Mouse (Mus musculus) stomach, embryonic 15.5 days (tissue): ENCODE data around the gene Adamtsl1. TPM values are rescaled to one million over a fixed set of nuclear protein-coding genes. Genes with fewer than 3 reads are reported as not detected.
A peak's percentile ranks its signal among the peaks of the same experiment; 100 is the strongest.

Experiments
- ATAC-seq: fragments of 200-750 bp; cut with Nextera tagmentation; 2 replicates; pipeline ENCODE4 v1.8.0; 2017; ENCODE audit warnings: low read depth, moderate number of reproducible peaks, moderate TSS enrichment; ENCODE audit not compliant: insufficient read depth, low FRiP score
- H3K27ac ChIP-seq: fragments of 300-500 bp; sonication (generic); 2 replicates; pipeline ENCODE4 v1.5.1; 2015; ENCODE audit warnings: mild to moderate bottlenecking, inconsistent platforms
- H3K27me3 ChIP-seq: fragments of 300-500 bp; sonication (generic); replicated peaks from 2 replicates; pipeline ENCODE4 v1.6.1; 2015; ENCODE audit warnings: inconsistent platforms
- H3K36me3 ChIP-seq: fragments of 300-500 bp; sonication (generic); 2 replicates; pipeline ENCODE4 v1.6.1; 2015; ENCODE audit warnings: inconsistent platforms
- H3K4me1 ChIP-seq: fragments of 300-500 bp; sonication (generic); 2 replicates; pipeline ENCODE4 v1.6.1; 2015; ENCODE audit warnings: inconsistent platforms
- H3K4me2 ChIP-seq: fragments of 300-500 bp; sonication (generic); 2 replicates; pipeline ENCODE4 v1.6.1; 2015; ENCODE audit warnings: mild to moderate bottlenecking, inconsistent platforms
- H3K4me3 ChIP-seq: fragments of 300-500 bp; sonication (generic); replicated peaks from 2 replicates; pipeline ENCODE4 v1.5.1; 2015; ENCODE audit warnings: inconsistent platforms
- H3K9ac ChIP-seq: fragments of 300-500 bp; sonication (generic); 2 replicates; pipeline ENCODE4 v1.6.1; 2015; ENCODE audit warnings: inconsistent platforms
- H3K9me3 ChIP-seq: fragments of 300-500 bp; sonication (generic); 2 replicates; pipeline ENCODE4 v1.6.1; 2016; ENCODE audit warnings: inconsistent platforms
- WGBS: fragments of 180-500 bp; shearing (Covaris S2); methylation state at CpG from one replicate; pipeline ENCODE4 v1.1.7; 2015; 5-methylcytosine and 5-hydroxymethylcytosine counted together
- polyA plus RNA-seq: library from polyadenylated mRNA; unstranded; fragments of >200 nt; fragmentation: Nextera tagmentation; extraction: Ambion mirVana; gene quantifications from 2 replicates; pipeline ENCODE4 v1.2.1, GENCODE M21; 2015

The Adamtsl1 gene
- polyA plus RNA-seq, 1 experiment from 2014 or later, result 17.8 TPM

DNA sequence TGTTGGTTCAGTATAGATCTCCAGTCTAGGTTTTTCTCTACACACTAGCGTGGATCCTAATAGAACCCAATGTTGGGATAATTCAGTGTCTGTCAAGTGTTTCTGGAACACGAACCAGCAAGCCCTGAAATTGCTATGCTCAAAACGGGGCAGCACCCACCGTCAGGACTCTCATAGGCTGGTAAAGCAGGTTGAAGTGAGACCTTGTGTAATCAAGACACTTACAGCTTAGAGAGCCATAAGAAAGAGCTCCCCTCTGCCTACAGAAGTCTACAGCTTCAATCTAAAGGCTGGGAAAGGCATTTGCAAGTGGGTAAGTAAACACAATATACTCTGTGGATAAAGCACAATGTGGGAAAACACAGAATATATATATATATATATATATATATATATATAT lies 367.3 kb downstream of the Adamtsl1 start:
- no peaks in the 10 kb centered on the region for H3K4me1 ChIP-seq
- no peaks in the 10 kb centered on the region for H3K36me3 ChIP-seq
- no peak overlapping the region for H3K4me3 ChIP-seq
- no peak overlapping the region for H3K4me2 ChIP-seq
- H3K27ac ChIP-seq, result no peak overlapping the region
- H3K9ac ChIP-seq, result no peak overlapping the region
- H3K27me3 ChIP-seq, result no peaks in the 10 kb centered on the region
- H3K9me3 ChIP-seq, result no peaks in the 10 kb centered on the region
- 88% methylated on average over 4 of the region's 4 CpGs for WGBS
- no peak for ATAC-seq

- H3K9ac ChIP-seq, result no peak overlapping the region
- no peaks in the 10 kb centered on the region for H3K4me1 ChIP-seq
- no peak overlapping the region for H3K27ac ChIP-seq
- no peak overlapping the region for H3K4me2 ChIP-seq
- no peaks in the 10 kb centered on the region for H3K9me3 ChIP-seq
- 54% methylated on average over 4 of the region's 4 CpGs for WGBS
- no peaks in the 10 kb centered on the region for H3K27me3 ChIP-seq
- no peak for ATAC-seq
- no peak overlapping the region for H3K4me3 ChIP-seq
- H3K36me3 ChIP-seq, result no peaks in the 10 kb centered on the region
These were observed 370.1 kb downstream of the Adamtsl1 start for GRCm38 (mm10) chr4:85884031-85884430.

DNA sequence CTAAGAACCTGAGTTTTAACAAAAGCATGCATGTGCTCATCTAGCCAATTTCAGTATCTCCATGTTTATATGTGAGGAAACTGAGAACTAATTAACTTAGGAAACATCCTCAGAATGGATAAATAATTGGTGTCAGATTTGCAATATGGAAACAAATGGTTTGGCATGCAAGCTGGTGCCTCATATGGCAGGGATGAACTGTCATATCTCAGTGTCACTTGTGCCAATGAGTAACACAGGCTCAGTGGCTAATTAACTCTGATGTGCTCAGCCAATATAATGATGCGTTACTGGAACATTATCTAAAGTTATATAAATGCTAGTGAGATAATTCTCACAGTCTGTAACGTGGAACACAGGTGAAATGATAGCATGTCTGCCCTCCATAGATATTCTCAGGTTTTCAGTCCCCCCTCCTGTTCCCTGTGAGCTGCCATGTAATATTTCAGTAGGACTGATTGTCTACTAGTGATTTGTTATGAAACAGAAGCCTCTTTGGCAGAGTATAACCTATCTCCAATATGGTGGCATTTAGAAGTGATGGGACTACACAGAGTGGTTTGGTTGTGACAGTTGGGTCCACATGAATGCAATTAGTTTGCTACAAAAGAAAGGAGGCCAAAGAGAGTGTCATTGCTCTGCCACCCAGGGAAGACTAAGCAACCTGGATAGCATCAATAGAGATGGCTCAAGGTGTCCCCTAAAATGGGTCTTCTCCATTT lies 376.1 kb downstream of the Adamtsl1 start:
- no peak overlapping the region for H3K9ac ChIP-seq
- H3K9me3 ChIP-seq, result no peaks in the 10 kb centered on the region
- H3K4me1 ChIP-seq, result no peaks in the 10 kb centered on the region
- WGBS, result 76% methylated on average over 2 of the region's 2 CpGs
- no peaks in the 10 kb centered on the region for H3K36me3 ChIP-seq
- H3K27ac ChIP-seq, result no peak overlapping the region
- no peak overlapping the region for H3K4me3 ChIP-seq
- H3K27me3 ChIP-seq, result no peaks in the 10 kb centered on the region
- ATAC-seq, result no peak
- no peak overlapping the region for H3K4me2 ChIP-seq

DNA sequence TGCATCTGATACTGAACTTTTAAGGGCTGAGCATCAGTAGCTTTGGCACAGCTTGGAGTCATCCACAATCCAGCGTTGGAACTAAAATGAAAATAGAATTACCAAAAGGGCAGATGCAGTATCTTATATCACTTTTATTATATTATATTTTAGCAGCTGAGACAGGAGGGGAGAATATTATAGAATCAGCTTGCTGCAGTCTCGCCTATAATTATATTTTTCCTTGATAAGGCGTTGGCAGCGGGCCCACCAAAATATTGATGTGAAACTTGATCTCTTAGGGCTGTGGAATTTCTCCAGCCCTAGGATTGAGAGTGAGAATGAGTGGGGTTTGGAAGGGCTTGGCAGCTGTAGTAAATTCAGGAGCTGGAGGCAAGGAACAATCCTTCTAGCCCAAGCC lies 387.3 kb downstream of the Adamtsl1 start:
- 48% methylated on average over 4 of the region's 4 CpGs for WGBS

DNA sequence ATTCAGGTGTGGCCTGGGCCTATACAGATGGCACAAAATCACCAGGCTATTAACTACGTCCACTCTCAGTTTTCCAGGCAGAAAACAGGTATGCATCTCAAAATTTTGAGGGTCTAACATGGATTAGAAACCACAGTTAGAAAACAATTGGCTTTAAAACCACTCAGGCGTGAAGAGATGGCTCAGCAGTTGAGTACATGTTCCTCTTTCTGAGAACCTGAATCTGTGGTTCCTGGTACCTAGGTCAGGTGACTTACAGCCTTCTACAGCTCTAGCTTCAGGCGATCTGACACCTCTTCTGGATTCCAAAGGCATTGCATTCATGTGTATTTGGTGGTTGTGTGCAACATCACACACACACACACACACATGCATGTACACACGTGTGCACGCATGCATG lies 390.2 kb downstream of the Adamtsl1 start:
- no peaks in the 10 kb centered on the region for H3K36me3 ChIP-seq
- no peak overlapping the region for H3K27ac ChIP-seq
- no peak overlapping the region for H3K4me2 ChIP-seq
- no peak overlapping the region for H3K9ac ChIP-seq
- 88% methylated on average over 5 of the region's 5 CpGs for whole genome bisulfite sequencing
- no peaks in the 10 kb centered on the region for H3K27me3 ChIP-seq
- no peak for ATAC-seq
- no peaks in the 10 kb centered on the region for H3K9me3 ChIP-seq
- no peak overlapping the region for H3K4me3 ChIP-seq
- H3K4me1 ChIP-seq, result no peaks in the 10 kb centered on the region; the same call in 1 of the 2 replicates

More for the DNA sequence above, 387.3 kb downstream of the Adamtsl1 start:
- Histone ChIP-seq H3K9me3 (no peaks in the 10 kb centered on the region), H3K4me1 (no peaks in the 10 kb centered on the region; the same call in 1 of the 2 replicates), H3K27me3 (no peaks in the 10 kb centered on the region), H3K36me3 (no peaks in the 10 kb centered on the region), H3K4me2 (no peak overlapping the region), H3K27ac (no peak overlapping the region), H3K9ac (no peak overlapping the region), H3K4me3 (no peak overlapping the region)
- no peak for ATAC-seq

DNA sequence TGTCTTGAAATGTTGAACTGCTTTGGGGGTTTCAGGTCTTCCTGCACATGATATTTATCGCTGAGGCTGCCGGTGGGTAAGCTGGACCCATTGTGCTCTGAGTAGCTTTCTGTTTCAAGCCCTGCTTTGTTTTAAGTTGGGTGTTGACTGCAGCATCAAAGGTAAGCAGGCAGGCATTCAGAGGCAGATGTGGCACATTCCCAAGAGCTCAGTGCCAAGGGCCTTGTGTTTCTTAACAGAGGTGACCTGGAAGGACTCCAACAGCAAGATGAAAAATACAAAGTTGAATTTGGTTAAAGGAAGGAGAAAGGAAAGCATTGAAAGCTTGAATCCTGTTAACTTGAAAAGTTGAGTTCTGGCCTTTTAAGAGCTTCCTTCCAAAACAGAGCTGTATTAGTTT lies 402.1 kb downstream of the Adamtsl1 start:
- Histone ChIP-seq H3K4me2 (no peak overlapping the region), H3K9ac (no peak overlapping the region), H3K4me3 (no peak overlapping the region), H3K27me3 (no peaks in the 10 kb centered on the region), H3K4me1 (no peaks in the 10 kb centered on the region), H3K27ac (peak overlapping the region; percentile 12; the same call in 1 of the 2 replicates), H3K9me3 (no peaks in the 10 kb centered on the region), H3K36me3 (no peaks in the 10 kb centered on the region)
- no peak for ATAC-seq
- 42% methylated on average over 2 of the region's 2 CpGs for WGBS

- no peaks in the 10 kb centered on the region for H3K27me3 ChIP-seq
- no peak overlapping the region for H3K27ac ChIP-seq
- 74% methylated on average over 4 of the region's 4 CpGs for whole genome bisulfite sequencing
- H3K4me1 ChIP-seq, result no peaks in the 10 kb centered on the region
- no peak for ATAC-seq
- H3K36me3 ChIP-seq, result no peaks in the 10 kb centered on the region
- H3K4me2 ChIP-seq, result no peak overlapping the region
- no peak overlapping the region for H3K9ac ChIP-seq
- no peaks in the 10 kb centered on the region for H3K9me3 ChIP-seq
- H3K4me3 ChIP-seq, result no peak overlapping the region
These were observed 404.4 kb downstream of the Adamtsl1 start for GRCm38 (mm10) chr4:85918366-85918765.

DNA sequence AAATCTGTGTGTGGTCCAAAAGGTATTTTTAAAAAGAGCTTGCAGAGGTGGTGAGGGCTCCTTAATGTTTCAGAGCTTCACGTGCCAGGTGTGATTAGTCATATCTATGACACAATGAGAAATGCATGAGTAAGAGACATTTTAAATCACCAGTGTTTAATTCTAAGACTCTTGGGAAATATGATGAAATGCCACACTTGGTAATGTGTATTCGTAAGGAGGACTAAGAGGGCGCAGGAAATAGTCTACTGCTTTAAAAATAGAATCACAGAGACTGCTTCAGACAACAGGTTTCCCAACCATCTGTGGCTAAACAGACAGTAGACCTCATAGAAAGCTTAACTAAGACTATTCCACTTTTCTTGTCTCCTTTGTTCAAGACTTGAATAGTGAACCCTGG lies 406.5 kb downstream of the Adamtsl1 start:
- H3K36me3 ChIP-seq, result no peaks in the 10 kb centered on the region
- no peaks in the 10 kb centered on the region for H3K4me1 ChIP-seq
- H3K4me2 ChIP-seq, result no peak overlapping the region
- no peaks in the 10 kb centered on the region for H3K27me3 ChIP-seq
- H3K9me3 ChIP-seq, result no peaks in the 10 kb centered on the region
- no peak overlapping the region for H3K27ac ChIP-seq
- ATAC-seq, result no peak
- no peak overlapping the region for H3K9ac ChIP-seq
- H3K4me3 ChIP-seq, result no peak overlapping the region
- 43% methylated on average over 3 of the region's 3 CpGs for WGBS

DNA sequence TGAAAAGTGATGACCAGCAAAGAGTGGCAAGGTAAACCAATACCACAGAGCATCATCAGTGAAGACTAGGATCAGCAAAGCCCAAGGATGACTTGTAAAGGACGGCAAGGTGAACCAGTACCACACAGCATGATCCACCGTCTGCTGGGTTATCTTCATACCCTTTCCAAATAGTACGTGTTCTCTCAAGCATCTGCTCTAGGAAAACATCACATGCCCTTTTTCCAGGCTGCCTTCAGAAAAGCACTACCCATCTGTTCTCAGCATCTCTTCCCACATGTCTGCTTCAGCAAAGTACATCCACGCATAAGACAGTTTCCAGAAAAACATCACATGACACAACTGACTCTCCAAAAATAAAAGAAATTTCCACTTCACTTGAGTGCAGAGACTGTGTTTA lies 408.8 kb downstream of the Adamtsl1 start:
- Histone ChIP-seq H3K9me3 (no peaks in the 10 kb centered on the region), H3K27ac (no peak overlapping the region), H3K27me3 (no peaks in the 10 kb centered on the region), H3K4me1 (no peaks in the 10 kb centered on the region), H3K4me3 (no peak overlapping the region), H3K4me2 (no peak overlapping the region), H3K36me3 (no peaks in the 10 kb centered on the region), H3K9ac (no peak overlapping the region)
- 92% methylated on average over 4 of the region's 4 CpGs for WGBS
- no peak for ATAC-seq

DNA sequence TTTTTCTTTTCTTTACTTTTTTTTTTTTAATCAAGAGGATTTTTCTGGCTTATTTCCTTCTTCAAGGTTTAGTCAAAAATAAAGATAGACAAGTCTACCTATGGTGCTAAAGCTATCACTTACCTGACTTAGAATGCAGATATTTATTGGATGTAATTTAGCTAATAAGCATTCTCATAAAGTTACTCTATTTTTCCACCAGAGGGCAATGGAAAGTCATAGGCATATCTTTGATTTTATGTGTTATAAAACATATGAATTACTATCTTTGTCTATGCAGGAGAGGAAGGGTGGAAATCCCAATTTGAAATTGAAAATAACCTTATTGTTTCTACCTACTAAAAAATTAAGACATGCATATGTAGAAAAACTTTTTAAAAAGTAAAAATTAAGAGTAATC lies 418.2 kb downstream of the Adamtsl1 start:
- no peak for ATAC-seq
- no peaks in the 10 kb centered on the region for H3K27me3 ChIP-seq
- H3K9me3 ChIP-seq, result no peaks in the 10 kb centered on the region
- no peaks in the 10 kb centered on the region for H3K4me1 ChIP-seq
- H3K4me3 ChIP-seq, result no peak overlapping the region
- no peak overlapping the region for H3K9ac ChIP-seq
- H3K36me3 ChIP-seq, result no peaks in the 10 kb centered on the region
- H3K4me2 ChIP-seq, result no peak overlapping the region
- H3K27ac ChIP-seq, result no peak overlapping the region

DNA sequence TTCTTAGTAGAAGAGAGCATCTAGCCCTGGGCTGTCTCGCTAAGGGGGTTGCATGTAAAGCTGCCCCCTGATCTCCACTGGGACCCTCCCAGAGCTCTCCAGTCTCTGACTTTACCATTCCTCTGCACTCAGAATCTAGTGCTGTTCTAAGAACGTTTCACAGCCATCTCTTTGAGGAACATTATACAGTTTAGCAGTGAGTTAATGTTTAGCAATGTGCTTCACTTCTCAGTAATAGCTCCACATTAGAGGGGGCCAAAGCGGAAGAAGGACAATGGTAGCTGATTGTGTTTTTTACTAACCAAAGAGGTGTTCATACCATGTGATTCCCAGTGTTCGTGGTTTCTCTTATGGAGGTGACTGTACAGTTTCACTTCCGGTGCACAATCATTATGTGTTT lies 425.5 kb downstream of the Adamtsl1 start:
- Histone ChIP-seq H3K4me1 (no peaks in the 10 kb centered on the region), H3K36me3 (no peaks in the 10 kb centered on the region), H3K4me2 (no peak overlapping the region), H3K9ac (no peak overlapping the region), H3K4me3 (no peak overlapping the region), H3K27me3 (no peaks in the 10 kb centered on the region), H3K9me3 (no peaks in the 10 kb centered on the region), H3K27ac (no peak overlapping the region)
- 66% methylated on average over 5 of the region's 5 CpGs for WGBS
- no peak for ATAC-seq

DNA sequence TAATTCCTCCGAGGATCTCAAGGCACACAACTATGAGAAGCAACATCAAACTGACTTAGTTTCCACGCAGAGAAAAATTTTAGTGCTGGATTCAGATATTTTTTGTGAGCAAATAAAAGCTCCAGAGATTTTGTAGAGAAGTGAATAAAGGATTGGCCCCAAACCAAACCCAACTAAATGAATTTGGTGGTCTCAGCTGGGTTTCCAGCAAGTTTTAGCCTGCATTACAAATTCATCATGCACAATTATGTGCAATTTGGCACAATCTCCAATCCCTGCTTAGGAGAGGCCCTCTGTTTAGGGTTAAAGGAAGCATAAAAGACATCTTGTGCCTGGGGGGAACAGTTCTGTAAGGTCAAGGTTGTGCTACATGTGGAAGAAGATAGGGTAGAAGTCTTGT lies 427.9 kb downstream of the Adamtsl1 start:
- Histone ChIP-seq H3K36me3 (no peaks in the 10 kb centered on the region), H3K9ac (no peak overlapping the region), H3K9me3 (no peaks in the 10 kb centered on the region), H3K27ac (no peak overlapping the region), H3K4me1 (no peaks in the 10 kb centered on the region), H3K4me2 (no peak overlapping the region), H3K27me3 (no peaks in the 10 kb centered on the region), H3K4me3 (no peak overlapping the region)
- no peak for ATAC-seq
- WGBS, result 88% methylated on average over 2 of the region's 2 CpGs

DNA sequence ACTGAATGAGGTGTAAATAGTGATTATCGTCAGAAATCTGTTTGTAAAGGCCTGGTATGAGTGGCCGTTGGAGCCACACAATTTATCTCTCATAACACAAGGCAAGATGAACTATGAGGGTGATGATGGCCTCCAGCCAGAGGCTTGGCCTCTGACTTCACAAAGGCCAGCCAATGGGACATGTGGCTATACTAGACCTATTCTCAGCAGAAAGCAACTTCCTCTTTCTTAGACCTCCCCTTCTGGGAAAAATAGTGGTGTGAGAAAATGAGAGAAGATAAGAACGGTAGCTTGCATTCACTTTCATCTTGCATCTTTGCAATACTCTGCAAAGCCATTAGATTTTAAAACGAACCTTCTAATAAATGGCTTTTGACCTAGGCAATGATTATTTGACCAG lies 439.6 kb downstream of the Adamtsl1 start:
- 65% methylated on average over 4 of the region's 4 CpGs for WGBS
- Histone ChIP-seq H3K27me3 (no peaks in the 10 kb centered on the region), H3K36me3 (no peaks in the 10 kb centered on the region), H3K9ac (no peak overlapping the region), H3K4me3 (no peak overlapping the region), H3K27ac (no peak overlapping the region), H3K4me2 (no peak overlapping the region), H3K4me1 (no peaks in the 10 kb centered on the region), H3K9me3 (no peaks in the 10 kb centered on the region)
- ATAC-seq, result no peak
